Mouse (Mus musculus) cortical plate, adult 2 months (tissue): ENCODE data around the gene Slc22a18.

ENCODE experiments used
- CTCF ChIP-seq: fragments of 200-500 bp; IDR thresholded peaks from 2 replicates; pipeline ENCODE4 v1.5.1; 2011; ENCODE audit warnings: mild to moderate bottlenecking, control low read depth, low read length; ENCODE audit not compliant: insufficient read depth; ENCODE audit errors: extremely low read depth
- POLR2A ChIP-seq: fragments of 200-500 bp; IDR thresholded peaks from 2 replicates; pipeline ENCODE4 v1.6.1; 2011; ENCODE audit warnings: mild to moderate bottlenecking, low read length, control low read depth; ENCODE audit not compliant: insufficient read depth; ENCODE audit errors: extremely low read depth

- TF ChIP-seq POLR2A (no peak), CTCF (no peak)
Measured at GRCm38 (mm10) chr7:143445651-143446460, 27.7 kb upstream of the Slc22a18 start.
